Mouse (Mus musculus) right cerebral cortex, postnatal 14 days (tissue): ENCODE measurements around the gene Cd200r2.
"Not testable (repeated sequence)": the region's sequence is repeated elsewhere in the genome, so short reads cannot be mapped to it uniquely, and the experiment has no call there.

Experiments
- DNase-seq: peaks from one replicate; pipeline ENCODE4 v3.0.0; 2022

Cd200r2 gene

GRCm38 (mm10) chr16:44866797-44867196 lies at the start of gene Cd200r2:
TSS of gene Cd200r2 (plus strand) at chr16:44867097.
- no peak for DNase-seq

DNA sequence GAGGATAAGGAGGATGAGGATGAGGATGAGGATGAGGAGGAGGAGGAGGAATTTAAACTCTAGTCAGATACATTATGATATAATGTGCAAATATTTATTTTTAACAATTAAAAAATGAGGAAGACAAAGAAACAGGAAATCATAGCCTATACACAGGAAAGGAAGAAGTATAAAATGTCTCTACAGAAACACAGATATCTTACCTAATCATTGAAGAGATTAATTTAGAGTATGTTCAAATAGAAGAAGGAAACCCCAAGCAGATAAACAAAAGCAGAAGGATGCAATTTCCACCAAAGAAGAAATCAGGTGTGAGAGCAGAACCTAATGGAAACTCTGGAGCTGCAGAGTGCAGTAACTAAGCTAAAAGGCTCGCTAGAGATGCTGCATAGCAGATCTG lies 48.9 kb upstream of the Cd200r2 start:
- no peak for DNase-seq

GRCm38 (mm10) chr16:44820545-44820944 lies 46.4 kb upstream of the Cd200r2 start:
- no peak for DNase-seq

DNA sequence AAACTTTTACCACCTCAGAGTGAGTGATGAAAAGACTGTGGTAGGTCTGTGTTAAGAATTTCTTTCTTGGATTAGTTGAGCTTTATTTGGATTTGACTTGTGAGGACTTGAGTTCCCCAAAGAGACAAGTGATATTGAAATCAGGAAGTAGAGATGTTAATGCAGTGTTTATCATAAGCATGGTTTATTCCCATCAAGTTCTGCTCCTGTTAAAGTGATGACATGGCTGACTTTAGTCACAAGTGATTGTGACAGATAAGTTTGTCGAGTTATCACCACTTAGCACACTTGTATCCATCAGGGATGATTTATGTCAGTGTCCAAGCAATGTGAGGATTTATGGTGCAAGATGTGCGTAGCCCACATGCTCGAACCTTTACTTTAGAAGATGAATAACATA lies 34.6 kb upstream of the Cd200r2 start:
- no peak for DNase-seq

DNA sequence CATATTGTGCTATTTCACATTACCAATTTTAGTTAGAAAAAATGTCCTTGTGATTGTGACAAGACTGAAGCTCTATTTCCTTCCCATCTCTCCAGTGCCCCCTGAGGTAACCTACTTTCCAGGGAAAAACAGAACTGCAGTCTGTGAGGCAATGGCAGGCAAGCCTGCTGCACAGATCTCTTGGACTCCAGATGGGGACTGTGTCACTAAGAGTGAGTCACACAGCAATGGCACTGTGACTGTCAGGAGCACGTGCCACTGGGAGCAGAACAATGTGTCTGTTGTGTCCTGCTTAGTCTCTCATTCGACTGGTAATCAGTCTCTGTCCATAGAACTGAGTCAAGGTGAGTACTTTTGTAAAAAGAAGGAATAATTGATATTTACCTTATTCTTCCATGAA lies 33.7 kb upstream of the Cd200r2 start:
- not testable (repeated sequence) for DNase-seq

GRCm38 (mm10) chr16:44875178-44875577 lies 8.3 kb downstream of the Cd200r2 start:
- DNase-seq = no peak

- DNase-seq = no peak
Observed at GRCm38 (mm10) chr16:44876625-44877024, 9.7 kb downstream of the Cd200r2 start.

DNA sequence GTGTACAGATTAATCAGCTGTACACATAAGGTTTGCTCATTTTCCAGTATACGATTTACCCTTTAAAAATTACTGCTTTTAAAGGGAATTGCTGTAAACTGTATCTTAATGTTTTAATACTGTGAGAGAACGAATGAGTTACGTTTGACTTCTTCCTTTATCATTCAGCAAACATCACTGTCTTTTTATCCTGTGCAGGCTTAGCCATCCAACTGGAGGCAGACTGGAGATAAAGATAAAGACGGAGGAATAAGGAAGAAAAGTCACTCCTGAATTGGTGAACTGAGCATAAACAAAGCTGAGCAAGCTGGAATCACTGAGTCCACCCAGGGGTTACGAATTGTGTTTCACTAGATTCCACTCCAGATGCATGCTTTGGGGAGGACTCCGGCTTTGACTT lies 10.7 kb downstream of the Cd200r2 start:
- no peak for DNase-seq

DNA sequence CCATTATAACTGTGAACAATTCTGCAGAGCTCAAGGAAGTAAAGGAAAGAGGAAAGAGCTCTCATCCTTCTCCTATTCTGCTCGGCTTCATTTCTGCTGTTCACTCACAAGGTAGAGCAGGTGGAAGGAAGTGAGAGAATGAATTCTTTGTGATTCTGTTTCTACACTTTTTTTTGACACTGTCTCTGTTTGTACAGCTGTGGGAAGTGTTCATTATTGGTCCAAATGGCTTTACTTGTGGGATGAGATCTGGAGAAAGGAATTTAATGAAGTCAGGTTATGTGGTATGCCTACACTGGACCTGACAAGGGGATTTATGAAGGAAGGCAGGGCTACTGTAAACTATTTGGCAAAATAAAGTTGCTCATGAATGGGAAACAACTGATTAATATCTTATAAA lies 23.9 kb downstream of the Cd200r2 start:
- no peak for DNase-seq

- no peak for DNase-seq
Observed at GRCm38 (mm10) chr16:44932016-44932415, 65.1 kb downstream of the Cd200r2 start.

- DNase-seq = no peak
Observed at GRCm38 (mm10) chr16:44943468-44943867, 76.6 kb downstream of the Cd200r2 start, which contains the start of gene Cd200r3. TSS of gene Cd200r3 (plus strand) at chr16:44943678.

GRCm38 (mm10) chr16:44951360-44952114 lies 84.6 kb downstream of the Cd200r2 start:
- DNase-seq = no peak

DNA sequence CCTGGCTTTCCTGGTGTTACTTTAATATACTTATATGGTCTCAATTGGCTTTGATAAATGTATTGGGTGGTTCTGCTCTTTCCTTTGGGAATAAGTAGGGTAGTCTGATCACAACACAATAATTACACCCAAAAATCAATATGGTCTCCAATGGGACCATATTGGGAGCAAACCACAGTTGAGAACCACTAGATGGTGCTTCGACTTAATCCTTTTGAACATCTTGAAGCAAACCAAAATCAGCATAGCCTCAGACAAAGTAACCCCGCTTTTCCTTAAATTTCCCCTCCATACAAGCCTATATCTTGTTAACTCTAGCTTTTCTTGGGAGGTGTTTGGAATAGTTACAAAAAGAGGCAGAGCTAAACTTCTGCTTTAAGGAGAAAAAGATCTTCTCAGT lies 95.4 kb downstream of the Cd200r2 start:
- DNase-seq = no peak

GRCm38 (mm10) chr16:44962777-44963176 lies 95.9 kb downstream of the Cd200r2 start:
- DNase-seq = no peak

DNA sequence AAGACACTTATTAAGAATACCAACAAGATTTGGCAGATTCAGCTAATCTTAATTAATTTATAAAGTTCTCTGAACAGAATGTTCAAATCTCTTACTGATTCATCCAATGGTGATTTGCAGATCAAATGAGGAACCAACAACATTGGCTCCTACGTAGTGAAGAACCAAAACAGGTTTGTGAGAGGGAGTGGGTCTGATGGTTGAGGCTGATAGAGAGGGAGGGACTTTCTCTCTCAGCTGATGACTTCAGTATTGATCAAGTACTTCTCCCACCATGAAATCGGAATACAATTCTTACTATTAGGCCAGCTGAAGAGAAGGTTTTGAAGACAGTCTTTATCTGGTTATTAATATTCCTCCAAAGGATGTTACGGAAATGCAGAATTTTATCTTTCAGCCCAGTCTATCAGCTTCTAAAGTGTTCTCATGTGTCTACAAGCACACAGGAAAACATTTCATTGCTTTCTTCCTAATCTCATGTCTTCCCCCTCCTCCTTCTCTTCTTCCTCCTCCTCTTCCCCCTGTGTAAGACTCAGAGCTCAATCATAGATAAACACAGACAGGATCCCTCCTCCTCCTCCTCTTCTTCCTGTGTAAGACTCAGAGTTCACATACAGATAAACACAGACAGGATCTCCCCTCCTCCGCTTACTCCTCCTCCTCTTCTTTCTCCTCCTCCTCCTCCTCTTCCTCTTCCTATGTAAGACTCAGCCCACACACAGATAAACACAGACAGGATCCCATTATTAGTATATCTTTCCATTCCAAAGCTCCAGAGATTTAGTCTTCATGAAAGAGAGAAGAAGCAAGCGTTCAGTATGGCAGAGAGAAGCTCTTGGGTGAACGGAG lies 97.9 kb downstream of the Cd200r2 start:
- DNase-seq = no peak

DNA sequence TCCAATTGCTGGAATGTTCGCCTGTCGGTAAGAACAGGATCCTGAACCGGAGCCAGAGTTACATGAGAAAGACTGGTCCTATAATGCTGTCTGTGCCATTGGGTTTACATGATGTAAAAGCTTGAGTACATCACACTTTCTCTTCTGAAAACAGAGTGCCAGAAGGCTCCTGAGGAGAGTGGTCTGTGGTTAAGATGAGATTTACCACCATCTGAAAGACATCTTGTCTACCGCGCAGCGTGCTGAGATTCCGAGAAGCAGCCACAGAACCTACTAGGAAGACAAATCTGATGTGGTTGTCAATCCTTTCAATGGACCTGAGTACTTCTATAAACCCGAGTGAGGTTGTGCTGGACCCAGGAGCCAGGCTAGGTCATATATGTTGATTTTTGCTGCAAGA lies 98.5 kb downstream of the Cd200r2 start:
- no peak for DNase-seq
